ENCODE assay signal across 12 mouse cellular contexts in the genomic region with DNA sequence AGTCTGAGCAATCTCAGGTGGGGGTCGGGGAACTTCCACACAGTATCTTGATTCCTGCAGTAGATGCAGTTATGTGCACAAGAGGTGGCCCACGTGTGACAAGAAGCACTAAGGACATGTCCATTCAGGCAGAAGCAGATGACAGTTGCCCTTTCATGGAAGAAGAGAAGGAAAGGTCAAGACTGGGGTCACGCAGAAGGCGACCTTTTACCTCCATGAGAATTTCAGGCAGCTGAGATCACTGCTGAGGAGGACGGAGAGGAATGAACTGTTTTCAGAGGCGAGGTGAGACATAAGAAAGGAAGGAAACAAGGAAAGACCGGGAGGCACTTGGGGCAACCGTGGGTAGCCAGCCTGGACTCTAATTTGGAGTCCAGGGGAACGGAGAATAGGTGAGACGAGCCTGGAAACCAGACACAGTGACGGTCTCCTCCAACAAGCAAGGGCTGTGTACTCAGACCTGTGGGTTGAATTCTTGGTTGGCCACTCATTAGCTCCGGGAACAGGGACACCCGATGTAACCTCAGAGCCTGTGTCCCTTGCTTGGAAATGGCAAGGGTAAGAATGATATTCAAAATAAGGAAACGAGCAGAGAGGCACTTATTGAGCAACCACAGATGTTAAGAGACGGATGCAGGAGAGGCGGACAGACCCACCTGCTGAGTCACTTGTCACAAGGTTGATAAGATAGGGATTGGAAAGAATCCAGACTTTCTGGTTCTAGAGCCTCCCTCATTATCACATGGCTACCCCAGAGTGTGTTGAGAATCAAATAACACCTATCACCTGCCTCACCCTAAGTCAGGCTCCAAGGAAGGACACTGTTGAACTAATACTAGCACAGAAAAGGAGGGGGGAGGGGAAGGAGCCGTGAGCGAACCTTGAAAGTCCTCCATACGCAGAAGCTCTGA.
DNase-seq lines count a peak whose midpoint lies in the region; ATAC-seq and TF ChIP-seq lines count a peak whose summit lies in the region.
"Had no signal": no experiment of that assay in that cellular context is flagged by ENCODE, and none has a peak within 500 bp of the region (broad histone marks: within the 10 kb centered on the region; RNA-seq: fewer than 3 reads in every experiment).

No protein-coding gene starts in this region.

- H3K27me3 ChIP-seq in lung, embryonic 14.5 days (ENCODE audit: insufficient read depth, low read length): no peaks in the 10 kb centered on the region
- no peaks in the 10 kb centered on the region for H3K27me3 ChIP-seq in stomach, postnatal 0 days (ENCODE audit: control insufficient read depth, insufficient read depth, low read length)
- no peaks in the 10 kb centered on the region for H3K27me3 ChIP-seq in neural tube, embryonic 15.5 days (replicated peaks)
- H3K27me3 ChIP-seq: midbrain, embryonic 12.5 days had no signal

- no peak overlapping the region for H3K27ac ChIP-seq in lung, embryonic 14.5 days (ENCODE audit: low read depth)
- H3K27ac ChIP-seq in stomach, postnatal 0 days (replicated peaks): peak overlapping the region; percentile 84
- no peak overlapping the region for H3K27ac ChIP-seq in neural tube, embryonic 15.5 days (replicated peaks)
- H3K27ac ChIP-seq: heart, adult 2 months; midbrain, embryonic 12.5 days had no signal

- peak; percentile 58; the same call in 1 of the 2 replicates for ATAC-seq in lung, embryonic 14.5 days (ENCODE audit: insufficient read depth)
- peak; percentile 96 for ATAC-seq in stomach, postnatal 0 days (ENCODE audit: low FRiP score, low TSS enrichment)
- no peak for ATAC-seq in neural tube, embryonic 15.5 days (ENCODE audit: low FRiP score)

- H3K9me3 ChIP-seq in lung, embryonic 14.5 days (ENCODE audit: low read depth, low read length): no peaks in the 10 kb centered on the region
- H3K9me3 ChIP-seq in stomach, postnatal 0 days (ENCODE audit: control insufficient read depth, low read length): no peaks in the 10 kb centered on the region
- H3K9me3 ChIP-seq in neural tube, embryonic 15.5 days (replicated peaks): no peaks in the 10 kb centered on the region
- H3K9me3 ChIP-seq: midbrain, embryonic 12.5 days had no signal

- WGBS in lung, embryonic 14.5 days: 41% methylated on average over 19 of the region's 19 CpGs
- WGBS in stomach, postnatal 0 days: 50% methylated on average over 19 of the region's 19 CpGs
- 63% methylated on average over 19 of the region's 19 CpGs for WGBS in neural tube, embryonic 15.5 days

- TF ChIP-seq EP300 in stomach, postnatal 0 days (optimal IDR thresholded peaks at IDR 0.05): peak; percentile 90

- TF ChIP-seq CTCF in lung, embryonic 14.5 days (IDR thresholded peaks at IDR 0.05; ENCODE audit: low read depth): no peak
- no peak for TF ChIP-seq CTCF in stomach, postnatal 0 days (IDR thresholded peaks at IDR 0.05; ENCODE audit: low read depth)

- H3K4me3 ChIP-seq in lung, embryonic 14.5 days (ENCODE audit: low read depth, low read length): no peak overlapping the region
- no peak overlapping the region for H3K4me3 ChIP-seq in stomach, postnatal 0 days (ENCODE audit: low read depth, low read length)
- H3K4me3 ChIP-seq in neural tube, embryonic 15.5 days (replicated peaks): no peak overlapping the region
- H3K4me3 ChIP-seq: erythroblast, embryonic 14.5 days; heart, adult 2 months; midbrain, embryonic 12.5 days had no signal

- peak; percentile 30 for DNase-seq in kidney, adult 9 months
- DNase-seq in kidney, postnatal 25 days: no peak
- DNase-seq in embryo, embryonic 10.5 days (ENCODE audit: low spot score): peak; percentile 51
- DNase-seq in lung, embryonic 14.5 days: no peak
- peak; percentile 72 for DNase-seq in stomach, postnatal 0 days (ENCODE audit: low spot score)
- no peak for DNase-seq in cerebellum, adult 9-10 months
- DNase-seq in spleen, postnatal 4 days (ENCODE audit: low spot score in 2 of 2): no peak
- DNase-seq: heart, adult 2 months; thymus, adult 18-20 months had no signal

- H3K4me1 ChIP-seq in lung, embryonic 14.5 days (ENCODE audit: insufficient read depth): peaks cover 9% of the 10 kb centered on the region
- peaks cover 2% of the 10 kb centered on the region for H3K4me1 ChIP-seq in stomach, postnatal 0 days (replicated peaks; ENCODE audit: control insufficient read depth, insufficient read depth)
- H3K4me1 ChIP-seq in neural tube, embryonic 15.5 days: no peaks in the 10 kb centered on the region
- H3K4me1 ChIP-seq: midbrain, embryonic 12.5 days had no signal

- no peaks in the 10 kb centered on the region for H3K36me3 ChIP-seq in lung, embryonic 14.5 days (ENCODE audit: insufficient read depth)
- H3K36me3 ChIP-seq in stomach, postnatal 0 days (ENCODE audit: control insufficient read depth, insufficient read depth, low read length): no peaks in the 10 kb centered on the region
- no peaks in the 10 kb centered on the region for H3K36me3 ChIP-seq in neural tube, embryonic 15.5 days
- H3K36me3 ChIP-seq: midbrain, embryonic 12.5 days had no signal

- H3K4me2 ChIP-seq in lung, embryonic 14.5 days: no peak overlapping the region
- peak overlapping the region; percentile 34 for H3K4me2 ChIP-seq in stomach, postnatal 0 days (replicated peaks; ENCODE audit: low read depth)
- no peak overlapping the region for H3K4me2 ChIP-seq in neural tube, embryonic 15.5 days
- H3K4me2 ChIP-seq: midbrain, embryonic 12.5 days had no signal

- H3K9ac ChIP-seq in lung, embryonic 14.5 days: no peak overlapping the region
- H3K9ac ChIP-seq in stomach, postnatal 0 days (ENCODE audit: low read length): no peak overlapping the region
- no peak overlapping the region for H3K9ac ChIP-seq in neural tube, embryonic 15.5 days (replicated peaks)
- H3K9ac ChIP-seq: midbrain, embryonic 12.5 days had no signal

Comparison
In these comparisons a context has a peak if more than half of its experiments do, and no peak if none do; other contexts are left out.
1. DNase-seq: peak in kidney, adult 9 months (single experiment), embryo, embryonic 10.5 days (single experiment) and stomach, postnatal 0 days (single experiment); none in kidney, postnatal 25 days (0 of 2), lung, embryonic 14.5 days (single experiment), cerebellum, adult 9-10 months (single experiment) and spleen, postnatal 4 days (0 of 2).